Comparison of ENCODE assay signal across 8 mouse cellular contexts in genomic region chr6:128798772-128799143, GRCm38 (mm10). TPM values are rescaled to one million over a fixed set of nuclear protein-coding genes. Genes with fewer than 3 reads are reported as not detected.
A peak's percentile ranks its signal among the peaks of the same experiment; 100 is the strongest.
DNase-seq lines count a peak whose midpoint lies in the region; ATAC-seq lines count a peak whose summit lies in the region.
"Not testable (repeated sequence)": the region's sequence is repeated elsewhere in the genome, so short reads cannot be mapped to it uniquely, and the experiment has no call there.

No protein-coding gene starts in this region.

- ATAC-seq in intestine, embryonic 15.5 days: peak; percentile 59

- under 1% methylated on average over 20 of the region's 20 CpGs for WGBS in intestine, embryonic 15.5 days

- peak; percentile 82 to 96 for DNase-seq in adrenal gland, adult (ENCODE audit: inconsistent age in 2 of 2, low spot score in 1 of 2)
- DNase-seq in embryo, embryonic 11.5 days (ENCODE audit: low read depth, low spot score): peak; percentile 71
- DNase-seq in gastrocnemius, postnatal 25 days: peak; percentile 43
- peak; percentile 70 to 74 for DNase-seq in left cerebral cortex, postnatal 10 days (ENCODE audit: extremely low spot score in 1 of 2, low spot score in 2 of 2)
- DNase-seq in right cerebral cortex, adult 2 months (ENCODE audit: low spot score in 2 of 2): peak; percentile 85 to 88
- DNase-seq in urinary bladder, postnatal 14 days (ENCODE audit: low spot score): peak; percentile 78

- not testable (repeated sequence) for H3K36me3 ChIP-seq in intestine, embryonic 15.5 days; megakaryocyte, embryonic 14.5 days (replicated peaks; ENCODE audit: low read length)

- H3K27ac ChIP-seq in intestine, embryonic 15.5 days: peak overlapping the region; percentile 90

- H3K4me1 ChIP-seq in intestine, embryonic 15.5 days (replicated peaks): not testable (repeated sequence)
- H3K4me1 ChIP-seq in megakaryocyte, embryonic 14.5 days: peaks cover 51% of the 10 kb centered on the region

- not testable (repeated sequence) for H3K9me3 ChIP-seq in intestine, embryonic 15.5 days; megakaryocyte, embryonic 14.5 days

- peak overlapping the region; percentile 62 for H3K9ac ChIP-seq in intestine, embryonic 15.5 days

- H3K4me2 ChIP-seq in intestine, embryonic 15.5 days (replicated peaks): peak overlapping the region; percentile 54

- H3K4me3 ChIP-seq in intestine, embryonic 15.5 days (replicated peaks): peak overlapping the region; percentile 59
- peak overlapping the region; percentile 90 for H3K4me3 ChIP-seq in megakaryocyte, embryonic 14.5 days (replicated peaks)

- H3K27me3 ChIP-seq in intestine, embryonic 15.5 days (replicated peaks); megakaryocyte, embryonic 14.5 days (replicated peaks): not testable (repeated sequence)

- intact Hi-C loops in left cerebral cortex, postnatal 10 days (cut with DNase I): loop anchor here (2.0 kb wide), 1 partner anchor 38 kb away; no protein-coding TSS in a partner anchor

RNA-seq across cellular contexts. Expression of gene Klrb1c, which starts 9.7 kb away (rescaled TPM):
- total RNA-seq in gastrocnemius, postnatal 25 days (2021): not detected
- polyA plus RNA-seq in intestine, embryonic 15.5 days (2015; fragmentation: Nextera tagmentation; extraction: Ambion mirVana): 0.30 and 0.34 TPM in 2 replicates
- not detected for total RNA-seq in left cerebral cortex, postnatal 10 days (2021)
- polyA plus RNA-seq in megakaryocyte, embryonic 14.5 days (2012; ENCODE audit: insufficient read depth, low replicate concordance): not detected in 2 replicates

RNA-seq across cellular contexts. Expression of gene Gm44511, which starts 27.4 kb away (rescaled TPM):
- total RNA-seq in gastrocnemius, postnatal 25 days (2021): not detected
- not detected in 2 replicates for polyA plus RNA-seq in intestine, embryonic 15.5 days (2015; fragmentation: Nextera tagmentation; extraction: Ambion mirVana)
- total RNA-seq in left cerebral cortex, postnatal 10 days (2021): not detected
- not detected in 2 replicates for polyA plus RNA-seq in megakaryocyte, embryonic 14.5 days (2012; ENCODE audit: insufficient read depth, low replicate concordance)

RNA-seq across cellular contexts. Expression of gene Klrb1b, which starts 27.4 kb away (rescaled TPM):
- not detected for total RNA-seq in gastrocnemius, postnatal 25 days (2021)
- polyA plus RNA-seq in intestine, embryonic 15.5 days (2015; fragmentation: Nextera tagmentation; extraction: Ambion mirVana): 1.2 TPM in 2 replicates
- not detected for total RNA-seq in left cerebral cortex, postnatal 10 days (2021)
- polyA plus RNA-seq in megakaryocyte, embryonic 14.5 days (2012; ENCODE audit: insufficient read depth, low replicate concordance): not detected in 2 replicates

Comparison
In these comparisons a context has a peak if more than half of its experiments do, and no peak if none do; other contexts are left out.
1. Peak in every context shown above with its lines: DNase-seq, ATAC-seq, H3K4me3 ChIP-seq and H3K27ac ChIP-seq.